Mouse (Mus musculus) kidney, embryonic 16.5 days (tissue): Measurements from ENCODE around the gene Itgb3. TPM values are rescaled to one million over a fixed set of nuclear protein-coding genes. Genes with fewer than 3 reads are reported as not detected.

Experiments
- ATAC-seq: fragments of 200-750 bp; cut with Nextera tagmentation; 2 replicates; pipeline ENCODE4 v1.8.0; 2017; ENCODE audit warnings: moderate TSS enrichment; ENCODE audit not compliant: low FRiP score, low TSS enrichment
- H3K27ac ChIP-seq: fragments of 300-500 bp; sonication (generic); 2 replicates; pipeline ENCODE4 v1.5.1; 2014; ENCODE audit warnings: low read length
- H3K27me3 ChIP-seq: fragments of 300-500 bp; sonication (generic); 2 replicates; pipeline ENCODE4 v1.6.1; 2014; ENCODE audit warnings: low read length, control low read depth, mixed read lengths; ENCODE audit not compliant: insufficient read depth
- H3K36me3 ChIP-seq: fragments of 300-500 bp; sonication (generic); 2 replicates; pipeline ENCODE4 v1.6.1; 2014; ENCODE audit warnings: low read length, control low read depth, mixed read lengths; ENCODE audit not compliant: insufficient read depth
- H3K4me1 ChIP-seq: fragments of 300-500 bp; sonication (generic); 2 replicates; pipeline ENCODE4 v1.6.1; 2014; ENCODE audit warnings: low read length, control low read depth, mixed read lengths; ENCODE audit not compliant: insufficient read depth
- H3K4me2 ChIP-seq: fragments of 300-500 bp; sonication (generic); replicated peaks from 2 replicates; pipeline ENCODE4 v1.6.1; 2014; ENCODE audit warnings: low read depth, low read length
- H3K4me3 ChIP-seq: fragments of 300-500 bp; sonication (generic); 2 replicates; pipeline ENCODE4 v1.5.1; 2014; ENCODE audit warnings: mild to moderate bottlenecking, low read length
- H3K9ac ChIP-seq: fragments of 300-500 bp; sonication (generic); replicated peaks from 2 replicates; pipeline ENCODE4 v1.6.1; 2014; ENCODE audit warnings: low read length
- H3K9me3 ChIP-seq: fragments of 300-500 bp; sonication (generic); 2 replicates; pipeline ENCODE4 v1.6.1; 2016; ENCODE audit warnings: low read length, control low read depth
- WGBS: fragments of 180-500 bp; shearing (Covaris S2); extraction: QIAGEN DNeasy Blood & Tissue Kit; methylation state at CpG from one replicate; pipeline ENCODE4 v1.1.7; 2014; 5-methylcytosine and 5-hydroxymethylcytosine counted together
- polyA plus RNA-seq: library from polyadenylated mRNA; unstranded; fragments of >200 nt; fragmentation: Nextera tagmentation; extraction: Ambion mirVana; gene quantifications from 2 replicates; pipeline ENCODE4 v1.2.1, GENCODE M21; 2015

Gene Itgb3
- polyA plus RNA-seq, 1 experiment from 2014 or later = 3.1 TPM

DNA sequence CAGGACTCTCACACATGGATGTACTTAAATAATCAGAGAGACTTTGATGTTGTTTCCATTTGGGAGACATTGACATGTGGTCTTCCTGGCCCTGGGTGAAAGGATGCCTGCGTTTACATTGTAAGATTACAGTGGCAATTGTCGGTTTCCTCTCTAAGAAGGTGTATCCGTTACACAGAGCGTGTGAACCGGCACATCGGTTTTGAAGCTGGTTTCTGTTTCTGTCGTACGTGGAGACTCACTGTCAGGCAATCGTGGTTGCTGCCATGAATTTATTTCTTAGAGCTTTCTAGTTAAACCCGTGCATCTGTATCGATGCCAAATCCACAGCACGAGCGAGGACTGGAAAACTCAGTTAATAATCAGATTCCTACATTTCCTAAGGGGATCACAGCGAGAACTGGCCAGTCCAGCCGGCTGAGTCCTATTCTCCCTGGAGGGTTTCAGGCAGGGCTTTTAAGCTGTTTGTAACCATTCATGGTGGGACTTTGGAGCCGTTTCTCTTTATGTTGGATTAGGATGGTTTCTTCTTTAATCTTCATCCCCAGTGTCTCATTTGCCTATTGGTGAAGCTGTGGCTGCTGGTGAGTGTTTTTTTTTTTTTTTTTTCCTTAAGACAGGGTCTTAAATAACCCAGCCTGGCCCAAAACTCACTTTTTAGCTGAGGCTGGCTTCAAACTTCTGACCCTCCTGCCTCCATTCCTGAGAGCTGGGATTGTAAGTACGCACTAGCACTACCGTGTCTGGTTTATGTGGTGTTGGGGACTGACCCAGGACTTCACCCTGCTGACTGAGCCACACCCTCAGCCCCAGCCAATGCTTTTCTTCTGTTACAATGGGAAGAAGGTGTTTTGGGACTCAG is 26.1 kb upstream of the Itgb3 start:
- no peaks in the 10 kb centered on the region for H3K36me3 ChIP-seq
- no peaks in the 10 kb centered on the region for H3K27me3 ChIP-seq
- no peak overlapping the region for H3K27ac ChIP-seq
- H3K9me3 ChIP-seq = no peaks in the 10 kb centered on the region
- peaks cover 4% of the 10 kb centered on the region; the same call in 1 of the 2 replicates for H3K4me1 ChIP-seq
- H3K4me3 ChIP-seq = peak overlapping the region; percentile 13
- 35% methylated on average over 18 of the region's 18 CpGs for WGBS
- peak overlapping the region; percentile 32; the same call in 1 of the 2 replicates for H3K9ac ChIP-seq
- ATAC-seq = no peak
- H3K4me2 ChIP-seq = peak overlapping the region; percentile 41

DNA sequence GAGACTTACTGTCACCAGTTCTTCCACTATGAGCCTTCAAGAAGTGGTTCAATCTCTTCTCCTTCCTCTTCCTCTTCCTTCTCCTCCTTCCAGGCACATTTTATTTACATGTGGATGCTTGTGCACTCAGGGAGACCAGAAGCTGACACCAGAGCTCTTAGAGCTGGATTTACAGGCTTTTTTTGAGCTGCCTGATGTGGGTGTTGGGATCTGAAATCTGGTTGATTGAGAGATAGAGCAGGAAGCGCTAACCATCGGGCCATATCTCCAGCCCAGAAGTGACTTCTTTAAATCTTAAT is 25.5 kb upstream of the Itgb3 start:
- H3K9me3 ChIP-seq = no peaks in the 10 kb centered on the region
- H3K4me1 ChIP-seq = peaks cover 4% of the 10 kb centered on the region; the same call in 1 of the 2 replicates
- H3K27me3 ChIP-seq = no peaks in the 10 kb centered on the region
- 70% methylated on average over 2 of the region's 2 CpGs for WGBS
- no peaks in the 10 kb centered on the region for H3K36me3 ChIP-seq
- H3K9ac ChIP-seq = no peak overlapping the region
- ATAC-seq = no peak
- no peak overlapping the region for H3K4me2 ChIP-seq
- no peak overlapping the region for H3K27ac ChIP-seq
- H3K4me3 ChIP-seq = no peak overlapping the region

DNA sequence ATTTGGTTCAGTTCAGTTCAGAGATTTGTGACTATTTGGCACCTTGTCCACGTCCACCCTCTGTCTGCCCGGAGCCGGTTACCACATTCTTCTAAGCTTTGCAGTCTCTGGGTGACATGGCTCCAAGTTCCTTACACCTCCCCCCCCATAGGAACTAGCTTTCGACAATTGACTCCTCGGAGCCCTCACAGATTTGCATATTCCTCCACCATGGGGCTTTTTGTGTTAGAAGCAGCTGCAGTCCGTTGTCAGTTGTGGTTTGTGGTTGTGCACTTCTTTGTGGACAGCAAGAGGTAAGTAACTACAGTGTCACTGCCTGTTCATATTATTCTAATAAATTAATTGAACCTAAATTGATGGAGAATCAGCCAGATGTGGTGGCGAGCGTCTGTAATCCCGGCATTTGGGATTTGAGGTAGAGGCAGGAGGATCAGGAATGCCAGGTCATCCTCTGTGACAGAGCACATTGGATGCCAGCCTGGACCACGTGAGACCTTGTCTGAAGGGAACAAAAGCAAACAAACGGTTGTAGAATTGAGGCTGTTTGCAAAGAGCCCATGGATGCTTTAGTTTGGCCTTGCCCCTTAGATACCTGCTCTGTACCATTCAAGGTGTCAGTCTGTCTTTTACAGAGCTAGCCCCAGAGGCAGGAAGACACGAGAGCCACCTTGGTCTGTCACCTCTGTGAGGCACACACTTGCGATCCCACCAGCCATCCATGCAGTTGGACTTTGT is 25.0 kb upstream of the Itgb3 start:
- no peak for ATAC-seq
- WGBS = 66% methylated on average over 13 of the region's 13 CpGs
- Histone ChIP-seq H3K27me3 (no peaks in the 10 kb centered on the region), H3K9ac (no peak overlapping the region), H3K36me3 (no peaks in the 10 kb centered on the region), H3K4me2 (no peak overlapping the region), H3K4me1 (peaks cover 4% of the 10 kb centered on the region; the same call in 1 of the 2 replicates), H3K9me3 (no peaks in the 10 kb centered on the region), H3K27ac (no peak overlapping the region), H3K4me3 (no peak overlapping the region)

DNA sequence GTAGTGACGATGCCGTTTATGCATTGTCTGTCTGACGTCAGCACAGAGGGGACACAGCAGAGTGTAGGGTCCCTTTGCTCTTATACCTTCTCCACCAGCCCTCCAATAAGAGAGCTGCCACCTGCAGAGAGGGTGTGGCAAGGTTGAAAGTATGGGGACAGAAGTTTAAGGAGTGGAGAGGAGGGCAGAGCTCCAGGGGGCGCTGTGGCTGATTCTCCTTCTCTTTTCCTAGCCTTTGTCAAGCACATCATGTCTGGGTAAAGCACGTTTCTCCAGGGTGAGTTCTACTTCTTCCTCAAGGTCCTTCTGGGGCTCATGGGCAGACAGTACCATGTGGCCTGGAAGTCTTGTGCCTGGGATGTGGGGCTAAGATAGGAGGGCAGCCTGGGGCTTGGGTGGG is 22.3 kb upstream of the Itgb3 start:
- H3K4me3 ChIP-seq = no peak overlapping the region
- H3K9ac ChIP-seq = no peak overlapping the region
- ATAC-seq = no peak
- H3K4me2 ChIP-seq = no peak overlapping the region
- no peaks in the 10 kb centered on the region for H3K27me3 ChIP-seq
- H3K27ac ChIP-seq = no peak overlapping the region
- H3K9me3 ChIP-seq = no peaks in the 10 kb centered on the region
- no peaks in the 10 kb centered on the region for H3K36me3 ChIP-seq
- H3K4me1 ChIP-seq = peaks cover 4% of the 10 kb centered on the region; the same call in 1 of the 2 replicates
- 73% methylated on average over 5 of the region's 5 CpGs for WGBS

DNA sequence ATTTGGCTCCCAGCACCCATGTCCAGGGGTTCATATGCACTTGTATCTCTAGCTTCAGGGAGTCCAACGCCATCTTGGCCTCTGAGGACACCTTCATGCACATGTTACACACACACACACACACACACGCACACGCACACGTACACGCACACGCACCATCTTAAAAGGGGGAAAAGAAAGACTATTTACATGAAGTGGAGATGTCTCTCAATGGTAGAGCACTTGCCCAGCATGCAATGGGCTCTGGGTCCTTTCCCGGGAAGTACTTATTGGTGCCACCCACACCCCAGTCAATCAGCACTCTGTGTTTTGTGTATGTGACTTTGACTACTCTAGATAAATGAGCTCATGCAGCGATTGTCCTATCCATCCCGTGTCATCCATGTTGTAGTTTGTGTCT is 19.9 kb upstream of the Itgb3 start:
- Histone ChIP-seq H3K9ac (no peak overlapping the region), H3K4me3 (no peak overlapping the region), H3K9me3 (no peaks in the 10 kb centered on the region), H3K27ac (no peak overlapping the region), H3K4me1 (no peaks in the 10 kb centered on the region), H3K36me3 (no peaks in the 10 kb centered on the region), H3K27me3 (no peaks in the 10 kb centered on the region), H3K4me2 (no peak overlapping the region)
- 93% methylated on average over 9 of the region's 9 CpGs for WGBS
- no peak for ATAC-seq

DNA sequence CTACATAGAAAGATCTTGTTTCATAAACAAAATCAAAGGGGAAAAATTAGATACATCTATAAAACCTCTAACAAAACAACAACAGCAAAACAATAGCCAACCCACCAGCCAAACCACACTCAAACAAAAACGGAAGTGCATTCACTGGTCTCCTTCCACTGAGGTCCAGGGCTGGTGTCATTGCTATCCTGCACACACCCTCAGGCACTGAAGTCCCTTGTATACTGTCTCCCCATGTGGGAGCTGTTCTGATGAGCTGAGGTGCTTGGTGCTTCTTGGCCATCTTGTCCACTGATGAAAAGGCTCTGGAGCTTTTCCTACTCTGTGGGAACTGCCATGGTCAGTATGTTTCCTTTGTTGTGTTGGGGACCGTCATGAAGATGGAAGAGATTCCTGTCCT is 19.3 kb upstream of the Itgb3 start:
- Histone ChIP-seq H3K27ac (no peak overlapping the region), H3K9me3 (no peaks in the 10 kb centered on the region), H3K27me3 (no peaks in the 10 kb centered on the region), H3K9ac (no peak overlapping the region), H3K4me2 (no peak overlapping the region), H3K36me3 (no peaks in the 10 kb centered on the region), H3K4me3 (no peak overlapping the region), H3K4me1 (no peaks in the 10 kb centered on the region)
- ATAC-seq = no peak
- WGBS = 98% methylated on average over 2 of the region's 2 CpGs

DNA sequence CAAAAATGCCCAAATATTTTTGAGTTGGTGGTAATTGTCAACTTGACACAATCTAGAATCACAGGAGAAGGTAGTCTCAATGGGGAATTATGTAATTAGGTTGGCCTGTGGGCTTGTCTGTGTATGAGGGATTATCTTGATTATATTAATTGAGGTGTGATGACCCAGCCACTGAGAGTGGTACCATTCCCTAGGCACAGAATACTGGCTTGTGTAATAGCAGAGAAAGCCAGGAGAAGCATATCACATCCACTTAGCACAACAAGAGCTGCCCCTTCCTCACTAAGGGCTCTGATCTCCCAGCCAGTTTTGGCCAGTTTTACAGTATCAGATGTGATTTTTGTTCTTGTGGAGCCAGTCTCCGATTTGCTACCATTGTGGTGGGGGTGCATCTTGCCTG is 18.2 kb upstream of the Itgb3 start:
- no peaks in the 10 kb centered on the region for H3K9me3 ChIP-seq
- H3K4me3 ChIP-seq = no peak overlapping the region
- WGBS = 72% methylated on average over 1 of the region's 1 CpGs
- no peak overlapping the region for H3K4me2 ChIP-seq
- H3K4me1 ChIP-seq = no peaks in the 10 kb centered on the region
- H3K36me3 ChIP-seq = no peaks in the 10 kb centered on the region
- no peak for ATAC-seq
- H3K27me3 ChIP-seq = no peaks in the 10 kb centered on the region
- H3K27ac ChIP-seq = no peak overlapping the region
- H3K9ac ChIP-seq = no peak overlapping the region

DNA sequence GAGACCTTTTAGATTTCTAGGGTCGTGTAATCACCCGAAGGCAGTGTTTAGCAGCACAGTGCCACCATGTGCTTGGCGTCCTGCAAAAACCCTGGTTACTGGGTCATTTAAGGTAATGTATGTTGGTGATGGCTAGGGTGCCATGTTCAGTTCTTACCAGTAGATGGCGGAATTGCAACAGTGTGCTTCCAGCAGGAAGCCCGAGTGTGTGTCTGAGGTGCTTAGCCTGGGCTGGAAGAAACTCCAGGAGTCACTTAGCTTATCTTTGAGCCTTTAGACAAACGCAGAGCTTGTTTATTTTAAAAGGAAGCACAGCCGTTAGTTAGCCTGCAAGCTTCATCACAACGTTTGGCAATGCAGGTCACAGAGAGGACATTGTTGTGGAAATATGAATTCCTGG is 17.7 kb upstream of the Itgb3 start:
- Histone ChIP-seq H3K27me3 (no peaks in the 10 kb centered on the region), H3K4me3 (no peak overlapping the region), H3K4me2 (no peak overlapping the region), H3K9ac (no peak overlapping the region), H3K9me3 (no peaks in the 10 kb centered on the region), H3K36me3 (no peaks in the 10 kb centered on the region), H3K27ac (no peak overlapping the region), H3K4me1 (no peaks in the 10 kb centered on the region)
- WGBS = under 1% methylated on average over 8 of the region's 8 CpGs
- ATAC-seq = peak; percentile 86

DNA sequence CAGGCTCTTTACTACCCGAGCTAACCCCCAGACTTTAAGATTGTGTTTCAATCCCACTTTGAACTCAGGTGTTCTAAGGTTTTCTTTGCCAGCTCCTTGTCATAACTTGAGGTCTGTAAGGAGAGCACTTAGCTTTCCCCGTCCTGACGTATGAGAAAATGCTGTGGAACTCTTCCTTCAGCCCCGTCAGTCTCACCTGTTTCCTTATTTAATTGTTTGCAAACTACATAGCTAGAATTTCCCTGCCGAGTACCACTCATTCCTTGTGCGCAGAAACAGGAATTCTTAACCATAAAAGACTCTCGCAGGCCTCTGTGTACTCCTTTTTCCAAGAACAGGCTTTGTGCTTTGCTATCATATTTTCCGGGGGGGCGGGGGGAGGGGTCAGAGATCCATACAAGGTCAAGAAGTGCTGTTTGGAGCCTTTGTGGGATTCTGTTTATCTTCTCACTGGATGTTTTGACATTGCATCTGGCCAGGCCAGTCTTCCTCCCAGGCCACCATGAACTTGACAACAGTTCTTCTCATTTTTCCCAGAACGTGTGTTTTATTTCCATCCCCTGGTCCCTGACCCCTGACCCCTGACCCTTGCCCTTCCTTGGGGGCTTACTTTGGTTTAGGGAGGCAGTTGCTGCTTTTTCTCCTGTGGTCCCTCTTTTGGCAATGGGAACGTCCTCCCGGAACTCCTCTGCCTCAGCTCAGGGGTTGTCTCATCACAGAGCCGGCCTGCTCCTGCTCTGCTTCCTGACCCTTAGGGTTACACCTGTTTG is 15.5 kb upstream of the Itgb3 start:
- Histone ChIP-seq H3K9me3 (no peaks in the 10 kb centered on the region), H3K36me3 (no peaks in the 10 kb centered on the region), H3K4me1 (no peaks in the 10 kb centered on the region), H3K9ac (no peak overlapping the region), H3K4me3 (no peak overlapping the region), H3K27me3 (no peaks in the 10 kb centered on the region), H3K27ac (no peak overlapping the region), H3K4me2 (no peak overlapping the region)
- 64% methylated on average over 13 of the region's 13 CpGs for WGBS
- no peak for ATAC-seq
